Mouse (Mus musculus) liver, embryonic 15.5 days (tissue): Measurements from ENCODE around the gene 5730522E02Rik. TPM values are rescaled to one million over a fixed set of nuclear protein-coding genes. Genes with fewer than 3 reads are reported as not detected.

ENCODE experiments used
- ATAC-seq: fragments of 200-750 bp; cut with Nextera tagmentation; 2 replicates; pipeline ENCODE4 v1.8.0; 2017; ENCODE audit warnings: moderate number of reproducible peaks, mild to moderate bottlenecking, moderate library complexity; ENCODE audit not compliant: insufficient read depth
- H3K27ac ChIP-seq: fragments of 300-500 bp; sonication (generic); replicated peaks from 2 replicates; pipeline ENCODE4 v1.5.1; 2015; ENCODE audit warnings: mild to moderate bottlenecking, inconsistent platforms
- H3K27me3 ChIP-seq: fragments of 300-500 bp; sonication (generic); 2 replicates; pipeline ENCODE4 v1.6.1; 2015; ENCODE audit warnings: mild to moderate bottlenecking, inconsistent platforms
- H3K36me3 ChIP-seq: fragments of 300-500 bp; sonication (generic); replicated peaks from 2 replicates; pipeline ENCODE4 v1.6.1; 2015; ENCODE audit warnings: moderate library complexity, mild to moderate bottlenecking, inconsistent platforms
- H3K4me1 ChIP-seq: fragments of 300-500 bp; sonication (generic); replicated peaks from 2 replicates; pipeline ENCODE4 v1.6.1; 2015; ENCODE audit warnings: inconsistent platforms
- H3K4me2 ChIP-seq: fragments of 300-500 bp; sonication (generic); 2 replicates; pipeline ENCODE4 v1.6.1; 2015; ENCODE audit warnings: moderate library complexity, mild to moderate bottlenecking, inconsistent platforms
- H3K4me3 ChIP-seq: fragments of 300-500 bp; sonication (generic); replicated peaks from 2 replicates; pipeline ENCODE4 v1.5.1; 2015; ENCODE audit warnings: mild to moderate bottlenecking, inconsistent platforms
- H3K9ac ChIP-seq: fragments of 300-500 bp; sonication (generic); 2 replicates; pipeline ENCODE4 v1.6.1; 2015; ENCODE audit warnings: moderate library complexity, mild to moderate bottlenecking, inconsistent platforms
- H3K9me3 ChIP-seq: fragments of 300-500 bp; sonication (generic); replicated peaks from 2 replicates; pipeline ENCODE4 v1.6.1; 2016; ENCODE audit warnings: inconsistent platforms
- WGBS: fragments of 180-500 bp; shearing (Covaris S2); methylation state at CpG from one replicate; pipeline ENCODE4 v1.1.7; 2015; ENCODE audit warnings: mixed read lengths; ENCODE audit not compliant: insufficient replicate concordance; 5-methylcytosine and 5-hydroxymethylcytosine counted together
- polyA plus RNA-seq: library from polyadenylated mRNA; unstranded; fragments of >200 nt; fragmentation: Nextera tagmentation; extraction: Ambion mirVana; gene quantifications from 2 replicates; pipeline ENCODE4 v1.2.1, GENCODE M21; 2015

The 5730522E02Rik gene
- polyA plus RNA-seq, 1 experiment from 2014 or later: 0.26 TPM

GRCm38 (mm10) chr11:26128385-26128784, 82.2 kb downstream of the 5730522E02Rik start:
- H3K4me3 ChIP-seq: no peak overlapping the region
- no peak overlapping the region for H3K27ac ChIP-seq
- H3K9ac ChIP-seq: no peak overlapping the region
- H3K4me1 ChIP-seq: no peaks in the 10 kb centered on the region
- 27% methylated on average over 2 of the region's 2 CpGs for WGBS
- H3K27me3 ChIP-seq: no peaks in the 10 kb centered on the region
- H3K4me2 ChIP-seq: no peak overlapping the region
- ATAC-seq: no peak
- no peaks in the 10 kb centered on the region for H3K36me3 ChIP-seq
- H3K9me3 ChIP-seq: no peaks in the 10 kb centered on the region

GRCm38 (mm10) chr11:26125923-26126322, 84.6 kb downstream of the 5730522E02Rik start:
- Histone ChIP-seq H3K4me1 (no peaks in the 10 kb centered on the region), H3K9ac (no peak overlapping the region)
- no peak for ATAC-seq

GRCm38 (mm10) chr11:26120781-26121557, 89.6 kb downstream of the 5730522E02Rik start:
- no peak overlapping the region for H3K4me2 ChIP-seq
- 57% methylated on average over 8 of the region's 8 CpGs for WGBS
- H3K4me1 ChIP-seq: no peaks in the 10 kb centered on the region
- no peaks in the 10 kb centered on the region for H3K27me3 ChIP-seq
- no peaks in the 10 kb centered on the region for H3K9me3 ChIP-seq
- H3K4me3 ChIP-seq: no peak overlapping the region
- no peak for ATAC-seq
- no peak overlapping the region for H3K27ac ChIP-seq
- no peak overlapping the region for H3K9ac ChIP-seq
- no peaks in the 10 kb centered on the region for H3K36me3 ChIP-seq

More at GRCm38 (mm10) chr11:26125923-26126322, 84.6 kb downstream of the 5730522E02Rik start:
- Histone ChIP-seq H3K4me3 (no peak overlapping the region), H3K27me3 (no peaks in the 10 kb centered on the region), H3K27ac (no peak overlapping the region), H3K9me3 (no peaks in the 10 kb centered on the region), H3K36me3 (no peaks in the 10 kb centered on the region), H3K4me2 (no peak overlapping the region)

GRCm38 (mm10) chr11:26117651-26118050, 92.9 kb downstream of the 5730522E02Rik start:
- Histone ChIP-seq H3K4me3 (no peak overlapping the region), H3K9ac (no peak overlapping the region), H3K36me3 (no peaks in the 10 kb centered on the region), H3K27me3 (no peaks in the 10 kb centered on the region), H3K27ac (no peak overlapping the region), H3K4me2 (no peak overlapping the region), H3K4me1 (no peaks in the 10 kb centered on the region), H3K9me3 (no peaks in the 10 kb centered on the region)
- WGBS: 53% methylated on average over 4 of the region's 4 CpGs
- ATAC-seq: no peak

- Histone ChIP-seq H3K27me3 (no peaks in the 10 kb centered on the region), H3K27ac (no peak overlapping the region), H3K4me1 (no peaks in the 10 kb centered on the region), H3K36me3 (no peaks in the 10 kb centered on the region), H3K9ac (no peak overlapping the region), H3K4me3 (no peak overlapping the region), H3K9me3 (no peaks in the 10 kb centered on the region), H3K4me2 (no peak overlapping the region)
- no peak for ATAC-seq
- WGBS: 58% methylated on average over 3 of the region's 3 CpGs
These were observed 98.4 kb downstream of the 5730522E02Rik start for GRCm38 (mm10) chr11:26112206-26112605.

DNA sequence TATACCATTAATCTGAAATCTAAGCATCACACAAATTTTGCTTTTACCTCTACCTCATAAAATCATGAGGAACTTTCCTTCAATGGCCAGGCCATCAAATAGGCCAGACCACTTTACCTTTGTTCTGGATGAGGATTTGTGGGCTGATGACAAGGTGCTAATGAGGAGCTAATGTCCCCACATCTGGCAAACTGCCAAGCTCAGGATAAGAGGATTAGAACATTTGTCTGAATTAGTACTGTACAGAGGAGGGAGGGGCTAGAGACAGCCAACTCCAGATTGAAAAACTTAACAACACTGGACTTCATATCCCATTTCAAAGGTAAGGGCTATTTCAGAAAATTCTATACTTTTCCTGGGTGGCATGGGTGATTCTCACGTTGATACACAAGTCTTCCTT, 101.9 kb downstream of the 5730522E02Rik start:
- H3K36me3 ChIP-seq: no peaks in the 10 kb centered on the region
- no peak overlapping the region for H3K27ac ChIP-seq
- no peak for ATAC-seq
- no peaks in the 10 kb centered on the region for H3K9me3 ChIP-seq
- H3K4me3 ChIP-seq: no peak overlapping the region
- no peaks in the 10 kb centered on the region for H3K27me3 ChIP-seq
- no peak overlapping the region for H3K4me2 ChIP-seq
- 33% methylated on average over 1 of the region's 1 CpGs for WGBS
- no peak overlapping the region for H3K9ac ChIP-seq
- H3K4me1 ChIP-seq: no peaks in the 10 kb centered on the region

GRCm38 (mm10) chr11:26104680-26105079, 105.9 kb downstream of the 5730522E02Rik start:
- no peaks in the 10 kb centered on the region for H3K36me3 ChIP-seq
- H3K4me3 ChIP-seq: no peak overlapping the region
- H3K4me1 ChIP-seq: no peaks in the 10 kb centered on the region
- no peak for ATAC-seq
- no peaks in the 10 kb centered on the region for H3K9me3 ChIP-seq
- H3K9ac ChIP-seq: no peak overlapping the region
- no peak overlapping the region for H3K4me2 ChIP-seq
- H3K27ac ChIP-seq: no peak overlapping the region
- no peaks in the 10 kb centered on the region for H3K27me3 ChIP-seq
- 37% methylated on average over 2 of the region's 2 CpGs for WGBS

DNA sequence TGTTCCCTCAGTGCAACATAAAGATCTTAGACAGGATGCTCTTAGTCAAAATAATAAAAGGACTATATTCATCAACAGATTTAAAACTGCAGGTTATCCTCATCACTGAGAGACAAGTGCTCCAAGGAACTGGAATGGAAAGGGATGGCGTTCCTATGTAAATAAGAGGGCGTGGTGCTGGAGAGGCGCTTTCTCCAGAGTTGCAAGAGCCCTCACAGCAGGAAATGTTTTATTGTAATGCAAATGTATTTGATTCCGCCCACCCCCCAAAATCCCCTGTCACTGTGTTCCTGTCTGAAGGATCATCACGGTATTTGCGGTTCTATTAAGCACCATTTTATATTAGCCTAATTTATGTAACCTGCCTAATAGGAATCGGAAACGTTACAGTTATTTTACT, 106.9 kb downstream of the 5730522E02Rik start:
- H3K4me3 ChIP-seq: no peak overlapping the region
- WGBS: 15% methylated on average over 8 of the region's 8 CpGs
- no peaks in the 10 kb centered on the region for H3K36me3 ChIP-seq
- H3K9me3 ChIP-seq: no peaks in the 10 kb centered on the region
- H3K4me2 ChIP-seq: no peak overlapping the region
- no peak for ATAC-seq
- H3K4me1 ChIP-seq: no peaks in the 10 kb centered on the region
- H3K27me3 ChIP-seq: no peaks in the 10 kb centered on the region
- no peak overlapping the region for H3K9ac ChIP-seq
- H3K27ac ChIP-seq: no peak overlapping the region

DNA sequence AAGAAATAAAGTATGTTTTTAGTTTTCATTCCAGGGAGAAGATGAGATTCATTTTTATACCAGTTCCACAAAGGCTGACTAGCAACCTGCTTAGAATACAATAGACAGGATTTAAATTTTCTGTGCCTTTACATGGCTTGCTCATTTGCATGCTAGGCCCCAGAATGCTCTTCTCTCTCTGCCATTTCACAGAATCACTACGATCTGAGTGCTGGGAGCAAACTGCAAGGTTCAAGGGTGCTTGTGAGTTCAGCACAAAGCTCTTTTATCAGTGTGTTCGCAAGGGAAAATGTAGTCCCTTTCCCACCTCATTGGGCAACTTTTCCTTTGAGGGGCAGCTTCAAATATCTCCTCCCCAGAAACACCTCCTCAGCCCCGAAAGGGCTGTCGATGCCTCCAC, 107.7 kb downstream of the 5730522E02Rik start:
- 18% methylated on average over 4 of the region's 4 CpGs for WGBS
- no peak overlapping the region for H3K4me2 ChIP-seq
- H3K9ac ChIP-seq: no peak overlapping the region
- ATAC-seq: no peak
- no peak overlapping the region for H3K4me3 ChIP-seq
- no peak overlapping the region for H3K27ac ChIP-seq
- no peaks in the 10 kb centered on the region for H3K4me1 ChIP-seq
- H3K27me3 ChIP-seq: no peaks in the 10 kb centered on the region
- H3K36me3 ChIP-seq: no peaks in the 10 kb centered on the region
- no peaks in the 10 kb centered on the region for H3K9me3 ChIP-seq

GRCm38 (mm10) chr11:26100077-26100476, 110.5 kb downstream of the 5730522E02Rik start:
- no peaks in the 10 kb centered on the region for H3K27me3 ChIP-seq
- no peak overlapping the region for H3K27ac ChIP-seq
- no peaks in the 10 kb centered on the region for H3K9me3 ChIP-seq
- WGBS: 58% methylated on average over 5 of the region's 5 CpGs
- H3K9ac ChIP-seq: no peak overlapping the region
- H3K4me3 ChIP-seq: no peak overlapping the region
- no peak overlapping the region for H3K4me2 ChIP-seq
- H3K4me1 ChIP-seq: no peaks in the 10 kb centered on the region
- H3K36me3 ChIP-seq: no peaks in the 10 kb centered on the region
- no peak for ATAC-seq

GRCm38 (mm10) chr11:26098933-26099332, 111.6 kb downstream of the 5730522E02Rik start:
- H3K4me2 ChIP-seq: no peak overlapping the region
- no peak for ATAC-seq
- WGBS: 56% methylated on average over 2 of the region's 2 CpGs
- no peak overlapping the region for H3K9ac ChIP-seq
- no peak overlapping the region for H3K27ac ChIP-seq
- H3K4me1 ChIP-seq: no peaks in the 10 kb centered on the region
- no peaks in the 10 kb centered on the region for H3K9me3 ChIP-seq
- no peak overlapping the region for H3K4me3 ChIP-seq
- no peaks in the 10 kb centered on the region for H3K27me3 ChIP-seq
- no peaks in the 10 kb centered on the region for H3K36me3 ChIP-seq

DNA sequence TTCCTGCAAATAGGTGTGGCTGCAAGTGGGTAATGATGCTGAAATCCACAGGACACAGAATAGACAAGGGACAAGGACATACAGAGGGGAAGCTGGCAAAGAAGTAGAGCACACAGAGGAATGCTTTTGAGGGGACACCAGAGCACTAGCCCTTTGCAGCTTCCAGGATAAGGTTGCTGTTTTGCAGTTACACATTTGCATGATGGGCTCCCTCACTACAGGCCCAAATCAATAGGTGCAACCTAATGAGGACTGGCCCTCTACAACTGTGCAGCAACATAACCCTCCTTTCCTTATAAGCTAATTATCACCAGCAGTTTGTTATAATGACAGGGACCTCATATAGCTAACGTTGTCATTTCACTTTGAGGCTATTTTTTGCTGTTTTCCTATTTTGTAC, 114.5 kb downstream of the 5730522E02Rik start:
- no peak for ATAC-seq
- no peaks in the 10 kb centered on the region for H3K27me3 ChIP-seq
- H3K4me1 ChIP-seq: no peaks in the 10 kb centered on the region
- WGBS: 58% methylated on average over 1 of the region's 1 CpGs
- no peak overlapping the region for H3K9ac ChIP-seq
- no peaks in the 10 kb centered on the region for H3K36me3 ChIP-seq
- H3K9me3 ChIP-seq: no peaks in the 10 kb centered on the region
- no peak overlapping the region for H3K4me3 ChIP-seq
- no peak overlapping the region for H3K27ac ChIP-seq
- H3K4me2 ChIP-seq: no peak overlapping the region
